Mouse (Mus musculus) MEL (cell line): ENCODE data around the gene Anapc11. TPM values are rescaled to one million over a fixed set of nuclear protein-coding genes. Genes with fewer than 3 reads are reported as not detected.

Experiments used
- DNase-seq: peaks from one replicate; pipeline ENCODE4 v3.0.0; 2011; ENCODE audit warnings: low read depth, low spot score
- H3K27ac ChIP-seq: 2 replicates; pipeline ENCODE4 v1.5.1; 2012; ENCODE audit warnings: low read depth, mild to moderate bottlenecking, control low read depth, low read length, moderate library complexity; ENCODE audit not compliant: control insufficient read depth
- H3K27me3 ChIP-seq, 2 experiments: fragments of 150-350 bp in 1 of 2; sonication (generic) in 1 of 2; 2 replicates each; pipeline ENCODE4 v1.6.1; 2012; ENCODE audit warnings: low read length in 2 of 2, mild to moderate bottlenecking in 2 of 2, improper control_type of control experiment in 1 of 2, moderate library complexity in 1 of 2; ENCODE audit not compliant: insufficient read depth in 2 of 2, control insufficient read depth in 1 of 2
- H3K36me3 ChIP-seq, 2 experiments: 2 replicates each; pipeline ENCODE4 v1.6.1; 2012 to 2014; ENCODE audit warnings: low read length in 2 of 2, improper control_type of control experiment in 1 of 2, inconsistent platforms in 1 of 2, mild to moderate bottlenecking in 1 of 2; ENCODE audit not compliant: insufficient read depth in 2 of 2, control insufficient read depth in 1 of 2
- H3K4me1 ChIP-seq, 2 experiments: fragments of 150-350 bp in 1 of 2; sonication (generic) in 1 of 2; 2 replicates each; pipeline ENCODE4 v1.6.1; 2012; ENCODE audit warnings: low read length in 2 of 2, improper control_type of control experiment in 1 of 2, mild to moderate bottlenecking in 1 of 2; ENCODE audit not compliant: insufficient read depth in 2 of 2, control insufficient read depth in 1 of 2
- H3K4me3 ChIP-seq, 2 experiments: fragments of 150-350 bp in 1 of 2; sonication (generic) in 1 of 2; 2 replicates each; pipeline ENCODE4 v1.5.1; 2012; ENCODE audit warnings: low read depth in 2 of 2, low read length in 2 of 2, mild to moderate bottlenecking in 2 of 2, moderate library complexity in 2 of 2, control low read depth in 1 of 2, improper control_type of control experiment in 1 of 2; ENCODE audit not compliant: control insufficient read depth in 1 of 2, insufficient read depth in 1 of 2
- H3K79me2 ChIP-seq: 2 replicates; pipeline ENCODE4 v1.6.1; 2012; ENCODE audit warnings: mild to moderate bottlenecking, low read length, moderate library complexity; ENCODE audit not compliant: control insufficient read depth, poor library complexity, insufficient read depth
- H3K9ac ChIP-seq: 2 replicates; pipeline ENCODE4 v1.6.1; 2012; ENCODE audit warnings: low read depth, mild to moderate bottlenecking, control low read depth, low read length, moderate library complexity; ENCODE audit not compliant: control insufficient read depth, poor library complexity, severe bottlenecking
- H3K9me3 ChIP-seq: fragments of 150-350 bp; sonication (generic); replicated peaks from 2 replicates; pipeline ENCODE4 v1.6.1; 2012; ENCODE audit warnings: mild to moderate bottlenecking, low read length, improper control_type of control experiment, moderate library complexity; ENCODE audit not compliant: insufficient read depth
- CHD1 ChIP-seq: IDR thresholded peaks from 2 replicates; pipeline ENCODE4 v1.6.1; 2012; ENCODE audit warnings: low read depth, mild to moderate bottlenecking, inconsistent platforms, low read length, improper control_type of control experiment
- GABPA ChIP-seq: IDR thresholded peaks from 2 replicates; pipeline ENCODE4 v1.6.1; 2012; ENCODE audit warnings: low read depth, mild to moderate bottlenecking, inconsistent platforms, low read length, improper control_type of control experiment, moderate library complexity
- GATA1 ChIP-seq: IDR thresholded peaks from 2 replicates; pipeline ENCODE4 v1.6.1; 2011; ENCODE audit warnings: low read depth, low read length, improper control_type of control experiment
- KAT2A ChIP-seq: conservative IDR thresholded peaks from 2 replicates; pipeline ENCODE4 v1.6.1; 2012; ENCODE audit warnings: low read depth, low read length, improper control_type of control experiment, inconsistent platforms
- MAFK ChIP-seq: IDR thresholded peaks from 2 replicates; pipeline ENCODE4 v1.6.1; 2011; ENCODE audit warnings: low read depth, mild to moderate bottlenecking, low read length, improper control_type of control experiment, borderline replicate concordance
- MAX ChIP-seq: IDR thresholded peaks from 2 replicates; pipeline ENCODE4 v1.6.1; 2011; ENCODE audit warnings: low read length, improper control_type of control experiment
- MEF2A ChIP-seq: IDR thresholded peaks from 2 replicates; pipeline ENCODE4 v1.6.1; 2014; ENCODE audit warnings: low read depth, mild to moderate bottlenecking, inconsistent platforms, low read length, improper control_type of control experiment; ENCODE audit not compliant: poor library complexity, insufficient replicate concordance, severe bottlenecking; ENCODE audit errors: extremely low read depth
- MYC ChIP-seq: IDR thresholded peaks from 2 replicates; pipeline ENCODE4 v1.6.1; 2011; ENCODE audit warnings: low read depth, mild to moderate bottlenecking, low read length, improper control_type of control experiment, moderate library complexity
- POLR2A ChIP-seq, 2 experiments: IDR thresholded peaks; 2 replicates each; pipeline ENCODE4 v1.6.1; 2011 to 2012; ENCODE audit warnings: low read length in 2 of 2, mild to moderate bottlenecking in 2 of 2, control low read depth in 1 of 2, improper control_type of control experiment in 1 of 2, low read depth in 1 of 2, moderate library complexity in 1 of 2; ENCODE audit not compliant: control insufficient read depth in 1 of 2, insufficient read depth in 1 of 2, poor library complexity in 1 of 2
- POLR2AphosphoS2 ChIP-seq: IDR thresholded peaks from 2 replicates; pipeline ENCODE4 v1.6.1; 2011; ENCODE audit warnings: low read length, improper control_type of control experiment
- POLR2AphosphoS5 ChIP-seq: IDR thresholded peaks from 2 replicates; pipeline ENCODE4 v1.6.1; 2012; ENCODE audit warnings: low read depth, borderline replicate concordance, mild to moderate bottlenecking, inconsistent platforms, low read length, moderate library complexity, mixed read lengths
- TAL1 ChIP-seq: IDR thresholded peaks from 2 replicates; pipeline ENCODE4 v1.6.1; 2012; ENCODE audit warnings: mild to moderate bottlenecking, inconsistent platforms, low read length, moderate library complexity, mixed read lengths
- TBP ChIP-seq: IDR thresholded peaks from 2 replicates; pipeline ENCODE4 v1.8.0; 2011; ENCODE audit warnings: low read depth, low read length, improper control_type of control experiment
- TCF12 ChIP-seq: IDR thresholded peaks from 2 replicates; pipeline ENCODE4 v1.6.1; 2014; ENCODE audit warnings: low read depth, mild to moderate bottlenecking, inconsistent platforms, low read length, improper control_type of control experiment, moderate library complexity
- UBTF ChIP-seq: IDR thresholded peaks from 2 replicates; pipeline ENCODE4 v1.6.1; 2012; ENCODE audit warnings: low read depth, mild to moderate bottlenecking, inconsistent platforms, low read length, improper control_type of control experiment, moderate library complexity, borderline replicate concordance; ENCODE audit not compliant: insufficient read depth
- ZKSCAN1 ChIP-seq: IDR thresholded peaks from 2 replicates; pipeline ENCODE4 v1.6.1; 2012; ENCODE audit warnings: low read depth, mild to moderate bottlenecking, inconsistent platforms, low read length, improper control_type of control experiment, moderate library complexity
- ZNF384 ChIP-seq: IDR thresholded peaks from 2 replicates; pipeline ENCODE4 v1.6.1; 2012; ENCODE audit warnings: low read depth, mild to moderate bottlenecking, inconsistent platforms, low read length, improper control_type of control experiment
- polyA plus RNA-seq, 2 experiments: library from polyadenylated mRNA; stranded (reverse) in 1 of 2; unstranded in 1 of 2; fragments of >175 nt in 1 of 2; fragments of >200 nt in 1 of 2; gene quantifications; 2 replicates each; pipeline versions ENCODE4 v1.2.1 to v1.2.4; 2012; ENCODE audit warnings: low replicate concordance in 2 of 2, low read depth in 1 of 2; ENCODE audit not compliant: insufficient read length in 2 of 2, insufficient read depth in 1 of 2, missing spikeins in 1 of 2
- total RNA-seq: library from RNA; depleted of rRNA; stranded (reverse); fragments of 300-350 nt; gene quantifications from 2 replicates; pipeline ENCODE4 v1.2.3, GENCODE M21; 2012

Anapc11 gene
- total and polyA plus RNA-seq, 3 experiments, result 120 to 130 TPM; not detected in 1

DNA sequence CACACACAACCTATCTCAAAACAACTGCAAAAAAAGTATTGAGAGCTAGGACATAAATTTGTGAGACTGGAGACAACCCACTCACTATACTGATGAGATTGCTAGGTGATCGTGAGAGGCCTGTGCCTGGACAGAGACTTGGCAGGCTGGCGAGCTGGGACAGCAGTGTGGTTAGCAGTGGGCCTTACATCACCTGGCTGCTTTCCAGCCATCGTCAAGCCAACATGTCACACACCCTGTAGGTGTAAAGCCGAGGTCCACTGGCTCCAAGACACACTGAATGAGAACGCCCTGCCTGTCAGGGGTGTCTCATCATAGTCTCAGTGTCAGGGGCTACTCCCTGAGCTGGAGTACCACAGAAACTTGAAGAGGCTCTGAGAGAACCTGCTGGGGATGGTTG is 45.5 kb upstream of the Anapc11 start:
- Histone ChIP-seq H3K27ac (no peak overlapping the region), H3K9ac (no peak overlapping the region), H3K36me3 (peaks cover 0 to 8% of the 10 kb centered on the region in 2 experiments; a peak in 2 of 4 replicates), H3K79me2 (peaks cover 14% of the 10 kb centered on the region), H3K4me1 (peaks cover 7 to 16% of the 10 kb centered on the region in 2 experiments), H3K9me3 (no peaks in the 10 kb centered on the region), H3K27me3 (no peaks in the 10 kb centered on the region), H3K4me3 (no peak overlapping the region)
- no peak for DNase-seq
- no peak for TF ChIP-seq GATA1
- TF ChIP-seq ZNF384, result no peak
- TF ChIP-seq POLR2A (IDR thresholded peaks at IDR 0.05; ENCODE audit: control insufficient read depth in 1 of 2, insufficient read depth in 1 of 2, low read depth in 1 of 2, low read length in 2 of 2, poor library complexity in 1 of 2), result no peak
- no peak for TF ChIP-seq MEF2A
- no peak for TF ChIP-seq KAT2A
- TF ChIP-seq TCF12, result no peak
- no peak for TF ChIP-seq TBP
- TF ChIP-seq CHD1, result no peak
- no peak for TF ChIP-seq MYC
- TF ChIP-seq GABPA, result no peak
- no peak for TF ChIP-seq MAFK
- no peak for TF ChIP-seq UBTF
- TF ChIP-seq MAX, result no peak
- TF ChIP-seq ZKSCAN1, result no peak

DNA sequence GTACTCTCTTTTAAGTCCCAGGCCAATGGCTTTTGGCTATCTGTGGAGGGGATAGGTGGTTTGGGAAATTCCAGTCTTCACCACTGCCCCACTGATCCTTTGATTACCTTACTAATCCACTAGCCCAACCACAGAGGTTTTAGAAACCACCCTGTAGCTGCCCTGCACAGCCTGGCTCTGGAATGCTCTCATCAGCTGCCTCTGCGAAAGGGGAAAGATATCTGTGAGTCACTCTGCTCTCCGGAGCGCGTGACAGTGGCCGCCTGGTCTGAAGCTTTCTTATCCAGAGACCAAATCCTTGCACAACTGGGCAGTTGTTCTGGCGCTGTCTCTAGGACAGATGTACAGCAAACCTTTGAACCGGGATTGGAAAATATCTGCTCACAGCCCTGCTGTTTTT is 43.4 kb upstream of the Anapc11 start:
- no peak overlapping the region for H3K4me3 ChIP-seq
- no peak overlapping the region for H3K27ac ChIP-seq
- no peak for TF ChIP-seq ZNF384
- TF ChIP-seq TAL1, result no peak
- TF ChIP-seq POLR2AphosphoS5, result no peak
- no peak for TF ChIP-seq GATA1
- no peak for TF ChIP-seq POLR2AphosphoS2
- peaks cover 0 to 8% of the 10 kb centered on the region in 2 experiments; a peak in 3 of 4 replicates for H3K4me1 ChIP-seq
- no peak for DNase-seq
- peaks cover 7% of the 10 kb centered on the region for H3K79me2 ChIP-seq
- H3K27me3 ChIP-seq, result no peaks in the 10 kb centered on the region
- H3K9me3 ChIP-seq, result no peaks in the 10 kb centered on the region
- H3K9ac ChIP-seq, result no peak overlapping the region
- H3K36me3 ChIP-seq, result peaks cover 0 to 4% of the 10 kb centered on the region in 2 experiments; a peak in 2 of 4 replicates
